Mouse (Mus musculus) kidney, postnatal 0 days (tissue): ENCODE results near the gene Arhgef19. TPM values are rescaled to one million over a fixed set of nuclear protein-coding genes. Genes with fewer than 3 reads are reported as not detected.

ENCODE experiments used
- ATAC-seq: fragments of 200-750 bp; cut with Nextera tagmentation; replicated peaks from 2 replicates; pipeline ENCODE4 v1.8.0; 2017; ENCODE audit warnings: low read depth, moderate number of reproducible peaks, moderate TSS enrichment, moderate library complexity; ENCODE audit not compliant: low FRiP score
- DNase-seq: peaks from one replicate; pipeline ENCODE4 v3.0.0-alpha.2; 2016; ENCODE audit warnings: low spot score
- H3K27ac ChIP-seq: fragments of 300-500 bp; sonication (generic); 2 replicates; pipeline ENCODE4 v1.5.1; 2014; ENCODE audit warnings: mild to moderate bottlenecking
- H3K27me3 ChIP-seq: fragments of 300-500 bp; sonication (generic); 2 replicates; pipeline ENCODE4 v1.6.1; 2014; ENCODE audit warnings: low read length, mixed read lengths; ENCODE audit not compliant: insufficient read depth
- H3K36me3 ChIP-seq: fragments of 300-500 bp; sonication (generic); 2 replicates; pipeline ENCODE4 v1.6.1; 2014; ENCODE audit warnings: low read length, mixed read lengths; ENCODE audit not compliant: insufficient read depth
- H3K4me1 ChIP-seq: fragments of 300-500 bp; sonication (generic); replicated peaks from 2 replicates; pipeline ENCODE4 v1.6.1; 2014; ENCODE audit warnings: antibody characterized with exemption, low read length, mixed read lengths; ENCODE audit not compliant: insufficient read depth
- H3K4me2 ChIP-seq: fragments of 300-500 bp; sonication (generic); 2 replicates; pipeline ENCODE4 v1.6.1; 2014; ENCODE audit warnings: mild to moderate bottlenecking, low read length, moderate library complexity, mixed read lengths
- H3K4me3 ChIP-seq: fragments of 300-500 bp; sonication (generic); replicated peaks from 2 replicates; pipeline ENCODE4 v1.5.1; 2014; ENCODE audit warnings: low read depth, low read length
- H3K9ac ChIP-seq: fragments of 300-500 bp; sonication (generic); 2 replicates; pipeline ENCODE4 v1.6.1; 2014; ENCODE audit warnings: low read depth, low read length
- H3K9me3 ChIP-seq: fragments of 300-500 bp; sonication (generic); replicated peaks from 2 replicates; pipeline ENCODE4 v1.6.1; 2016; ENCODE audit warnings: low read length, inconsistent platforms, mixed read lengths
- CTCF ChIP-seq: IDR thresholded peaks from 2 replicates; pipeline ENCODE4 v1.5.1; 2016; ENCODE audit warnings: antibody characterized with exemption, low read depth, mild to moderate bottlenecking, moderate library complexity
- whole genome bisulfite sequencing: fragments of 180-500 bp; shearing (Covaris S2); extraction: QIAGEN DNeasy Blood & Tissue Kit; methylation state at CpG from one replicate; pipeline ENCODE4 v1.1.7; 2014; 5-methylcytosine and 5-hydroxymethylcytosine counted together
- polyA plus RNA-seq: library from polyadenylated mRNA; unstranded; fragments of >200 nt; fragmentation: Nextera tagmentation; extraction: Ambion mirVana; gene quantifications from 2 replicates; pipeline ENCODE4 v1.2.1, GENCODE M21; 2015

Gene Arhgef19
- polyA plus RNA-seq, 1 experiment from 2014 or later = 5.7 TPM

DNA sequence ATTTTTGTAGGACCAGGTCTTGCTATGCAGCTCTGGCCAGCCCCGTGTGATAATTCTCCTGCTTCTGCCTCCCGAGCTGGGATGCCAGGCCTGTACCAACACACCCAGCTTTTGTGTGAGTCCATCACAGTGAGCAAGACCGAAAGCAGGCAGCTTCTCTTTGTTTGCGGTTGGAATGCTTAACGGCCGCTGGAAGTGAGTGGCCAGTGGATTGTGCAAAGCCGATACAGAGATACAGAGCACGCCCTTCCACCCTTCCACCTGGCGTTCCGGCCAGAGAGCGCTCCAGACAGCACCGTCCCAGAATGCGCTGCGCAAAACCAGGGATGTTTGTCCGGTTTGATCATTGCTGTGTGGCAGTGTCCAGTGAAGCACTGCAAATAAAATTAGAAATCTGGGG, 40.0 kb downstream of the Arhgef19 start:
- no peaks in the 10 kb centered on the region for H3K36me3 ChIP-seq
- peaks cover 28% of the 10 kb centered on the region for H3K4me1 ChIP-seq
- H3K4me2 ChIP-seq = no peak overlapping the region
- no peak overlapping the region for H3K9ac ChIP-seq
- H3K4me3 ChIP-seq = no peak overlapping the region
- 39% methylated on average over 15 of the region's 15 CpGs for WGBS
- H3K9me3 ChIP-seq = no peaks in the 10 kb centered on the region
- 0 out of 2 replicates have a peak, but pooled peaks have one; percentile 18 for ATAC-seq
- peak overlapping the region; percentile 89 for H3K27ac ChIP-seq
- no peak for TF ChIP-seq CTCF
- H3K27me3 ChIP-seq = no peaks in the 10 kb centered on the region
- no peak for DNase-seq

DNA sequence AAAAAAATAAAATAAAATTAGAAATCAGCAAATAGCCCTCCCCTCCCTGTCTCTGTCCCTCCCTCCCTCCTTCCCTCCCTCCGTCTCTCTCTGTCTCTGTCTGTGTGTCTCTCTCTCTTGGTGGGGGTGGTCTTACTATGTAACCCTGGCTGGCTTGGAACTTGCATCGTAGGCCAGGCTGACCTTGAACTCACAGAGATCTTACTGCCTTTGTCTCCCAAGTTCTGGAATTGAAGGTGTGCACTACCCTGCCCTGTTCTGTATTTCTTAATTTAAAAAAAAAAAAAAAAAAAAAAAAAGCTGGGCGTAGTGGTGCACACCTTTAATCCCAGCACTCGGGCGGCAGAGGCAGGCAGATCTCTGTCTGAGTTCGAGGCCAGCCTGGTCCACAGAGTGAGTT, 40.5 kb downstream of the Arhgef19 start:
- DNase-seq = no peak
- no peak for TF ChIP-seq CTCF
- Histone ChIP-seq H3K4me1 (peaks cover 28% of the 10 kb centered on the region), H3K9ac (no peak overlapping the region), H3K4me3 (no peak overlapping the region), H3K36me3 (no peaks in the 10 kb centered on the region), H3K27ac (peak overlapping the region; percentile 89; the same call in 1 of the 2 replicates), H3K9me3 (no peaks in the 10 kb centered on the region), H3K4me2 (no peak overlapping the region), H3K27me3 (no peaks in the 10 kb centered on the region)
- 92% methylated on average over 6 of the region's 6 CpGs for WGBS
- no peak for ATAC-seq

GRCm38 (mm10) chr4:141280471-141280870, 41.2 kb downstream of the Arhgef19 start:
- H3K27ac ChIP-seq = no peak overlapping the region
- H3K36me3 ChIP-seq = no peaks in the 10 kb centered on the region
- no peaks in the 10 kb centered on the region for H3K9me3 ChIP-seq
- no peaks in the 10 kb centered on the region for H3K27me3 ChIP-seq
- ATAC-seq (no peak), DNase-seq (no peak)
- H3K4me2 ChIP-seq = no peak overlapping the region
- H3K4me3 ChIP-seq = no peak overlapping the region
- no peak for TF ChIP-seq CTCF
- H3K4me1 ChIP-seq = peaks cover 28% of the 10 kb centered on the region
- WGBS = 97% methylated on average over 1 of the region's 1 CpGs
- no peak overlapping the region for H3K9ac ChIP-seq

DNA sequence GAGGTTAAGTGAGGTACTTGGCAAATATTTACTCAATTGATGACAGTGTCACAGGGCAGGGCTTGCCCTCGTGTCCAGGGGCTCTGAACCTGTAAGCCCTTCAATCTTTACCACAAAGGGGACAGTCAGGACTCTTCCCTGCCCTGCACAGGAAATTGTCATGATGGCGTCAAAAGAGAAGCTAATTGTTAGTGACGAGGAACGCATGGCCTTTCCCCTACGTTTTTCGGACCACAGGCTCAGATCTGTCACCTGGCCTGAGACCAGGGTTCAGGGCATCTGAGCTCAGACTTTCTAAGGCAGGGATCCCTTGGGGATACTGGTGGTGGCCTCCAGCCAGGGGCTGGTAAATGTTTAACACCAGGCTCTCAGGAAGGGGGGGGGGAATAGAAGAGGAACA, 41.9 kb downstream of the Arhgef19 start:
- Histone ChIP-seq H3K4me2 (no peak overlapping the region), H3K4me3 (no peak overlapping the region), H3K36me3 (no peaks in the 10 kb centered on the region), H3K27me3 (no peaks in the 10 kb centered on the region), H3K9ac (no peak overlapping the region), H3K4me1 (peaks cover 28% of the 10 kb centered on the region), H3K9me3 (no peaks in the 10 kb centered on the region), H3K27ac (0 out of 2 replicates have a peak overlapping the region, but pooled peaks have one; percentile 13)
- peak; percentile 31 for ATAC-seq
- DNase-seq = no peak
- TF ChIP-seq CTCF = no peak
- 17% methylated on average over 6 of the region's 6 CpGs for WGBS

DNA sequence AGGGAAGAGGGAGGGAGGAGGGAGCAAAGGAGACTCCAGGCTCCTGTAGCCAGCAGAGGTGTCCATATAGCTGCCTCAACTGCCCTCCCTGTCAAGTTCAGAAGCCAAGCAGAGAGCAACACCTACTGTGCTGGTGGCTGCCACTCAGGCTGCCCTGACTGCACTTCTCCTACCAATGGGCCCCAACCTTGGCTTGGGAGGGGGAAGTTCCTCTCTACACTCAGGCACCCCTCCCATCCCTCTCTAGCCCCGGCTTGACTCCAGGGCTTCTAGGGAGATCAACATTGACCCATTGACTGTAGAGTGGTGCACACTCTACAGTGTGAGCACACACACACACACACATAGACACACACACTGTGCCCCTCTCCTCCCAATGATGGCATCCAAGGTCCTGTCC, 42.3 kb downstream of the Arhgef19 start:
- 18% methylated on average over 1 of the region's 1 CpGs for WGBS
- Histone ChIP-seq H3K27me3 (no peaks in the 10 kb centered on the region), H3K4me1 (peaks cover 28% of the 10 kb centered on the region), H3K36me3 (no peaks in the 10 kb centered on the region), H3K4me3 (no peak overlapping the region), H3K9ac (no peak overlapping the region), H3K4me2 (no peak overlapping the region), H3K27ac (peak overlapping the region; percentile 13; the same call in 1 of the 2 replicates), H3K9me3 (no peaks in the 10 kb centered on the region)
- DNase-seq = no peak
- no peak for TF ChIP-seq CTCF
- ATAC-seq = no peak

- Histone ChIP-seq H3K4me3 (no peak overlapping the region), H3K27ac (peak overlapping the region; percentile 8; the same call in 1 of the 2 replicates), H3K4me2 (no peak overlapping the region), H3K9ac (no peak overlapping the region), H3K27me3 (no peaks in the 10 kb centered on the region), H3K9me3 (no peaks in the 10 kb centered on the region), H3K4me1 (peaks cover 33% of the 10 kb centered on the region), H3K36me3 (no peaks in the 10 kb centered on the region)
- WGBS = 52% methylated on average over 3 of the region's 3 CpGs
- DNase-seq = no peak
- no peak for ATAC-seq
- no peak for TF ChIP-seq CTCF
Measured at GRCm38 (mm10) chr4:141282087-141282486, 42.8 kb downstream of the Arhgef19 start.

GRCm38 (mm10) chr4:141282623-141283022, 43.3 kb downstream of the Arhgef19 start:
- Histone ChIP-seq H3K4me1 (peaks cover 38% of the 10 kb centered on the region), H3K27ac (no peak overlapping the region), H3K27me3 (no peaks in the 10 kb centered on the region), H3K4me3 (no peak overlapping the region), H3K4me2 (no peak overlapping the region), H3K36me3 (no peaks in the 10 kb centered on the region), H3K9ac (no peak overlapping the region), H3K9me3 (no peaks in the 10 kb centered on the region)
- DNase-seq = no peak
- no peak for TF ChIP-seq CTCF
- WGBS = 62% methylated on average over 5 of the region's 5 CpGs
- no peak for ATAC-seq
